Mouse (Mus musculus) ES-E14 (cell line): ENCODE measurements around the gene Ttc39d. TPM values are rescaled to one million over a fixed set of nuclear protein-coding genes. Genes with fewer than 3 reads are reported as not detected.

Source experiments
- DNase-seq: peaks from one replicate; pipeline ENCODE4 v3.0.0-alpha.2; 2013; ENCODE audit warnings: low read depth, low spot score
- H3K27ac ChIP-seq: 2 replicates; pipeline ENCODE4 v1.5.1; 2012; ENCODE audit warnings: low read depth, mild to moderate bottlenecking, low read length, moderate library complexity, mixed read lengths; ENCODE audit not compliant: poor library complexity, insufficient read depth, severe bottlenecking
- H3K36me3 ChIP-seq: 2 replicates; pipeline ENCODE4 v1.6.1; 2012; ENCODE audit warnings: mild to moderate bottlenecking, low read length, moderate library complexity, mixed read lengths; ENCODE audit not compliant: control insufficient read depth, poor library complexity, insufficient read depth, severe bottlenecking
- H3K4me1 ChIP-seq, 2 experiments: fragments of 150-350 bp in 1 of 2; sonication (generic) in 1 of 2; 2 replicates each; pipeline ENCODE4 v1.6.1; 2012; ENCODE audit warnings: low read length in 2 of 2, mild to moderate bottlenecking in 1 of 2, mixed read lengths in 1 of 2; ENCODE audit not compliant: control insufficient read depth in 2 of 2, insufficient read depth in 2 of 2, poor library complexity in 1 of 2
- H3K4me3 ChIP-seq, 2 experiments: fragments of 150-350 bp in 1 of 2; sonication (generic) in 1 of 2; 2 replicates each; pipeline ENCODE4 v1.5.1; 2012; ENCODE audit warnings: low read length in 2 of 2, low read depth in 1 of 2, mild to moderate bottlenecking in 1 of 2, mixed read lengths in 1 of 2; ENCODE audit not compliant: insufficient read depth in 1 of 2, poor library complexity in 1 of 2, severe bottlenecking in 1 of 2
- H3K9ac ChIP-seq: 2 replicates; pipeline ENCODE4 v1.6.1; 2012; ENCODE audit warnings: low read depth, mild to moderate bottlenecking, low read length, mixed read lengths; ENCODE audit not compliant: poor library complexity, insufficient read depth, severe bottlenecking
- H3K9me3 ChIP-seq: fragments of 150-350 bp; sonication (generic); 2 replicates; pipeline ENCODE4 v1.6.1; 2012; ENCODE audit warnings: low read depth, mild to moderate bottlenecking, low read length; ENCODE audit not compliant: control insufficient read depth, insufficient read depth
- CHD2 ChIP-seq: IDR thresholded peaks from 2 replicates; pipeline ENCODE4 v1.6.1; 2014; ENCODE audit warnings: mild to moderate bottlenecking, low read depth, low read length, inconsistent platforms
- HCFC1 ChIP-seq: IDR thresholded peaks from 2 replicates; pipeline ENCODE4 v1.6.1; 2012; ENCODE audit warnings: low read length, inconsistent platforms, borderline replicate concordance; ENCODE audit not compliant: insufficient read depth
- MAFK ChIP-seq: IDR thresholded peaks from 2 replicates; pipeline ENCODE4 v1.6.1; 2014; ENCODE audit warnings: mild to moderate bottlenecking, low read depth, low read length, inconsistent platforms; ENCODE audit not compliant: insufficient read depth
- ZC3H11A ChIP-seq: IDR thresholded peaks from 2 replicates; pipeline ENCODE4 v1.6.1; 2012; ENCODE audit warnings: low read depth, mild to moderate bottlenecking, inconsistent platforms, low read length, borderline replicate concordance
- ZNF384 ChIP-seq: IDR thresholded peaks from 2 replicates; pipeline ENCODE4 v1.6.1; 2012; ENCODE audit warnings: low read depth, low read length, inconsistent platforms
- in situ Hi-C, 2 experiments: fragments of 600-800 bp; cut with MboI; formaldehyde crosslinking; loops; one replicate each; pipeline ENCODE4 v1.15.1; 2025; ENCODE audit warnings: low sequenced_read_pairs in 2 of 2, inconsistent platforms in 1 of 2; ENCODE audit not compliant: unreplicated experiment in 2 of 2
- total RNA-seq: library from RNA; depleted of rRNA; stranded (reverse); fragments of 300-350 nt; gene quantifications from 2 replicates; pipeline ENCODE4 v1.2.3, GENCODE M21; 2012; rRNA removed

Ttc39d gene
- total RNA-seq, result 0.09 TPM in 1 of 2 replicates, not detected in the other

GRCm38 (mm10) chr17:80206671-80207581 lies at the start of gene Ttc39d, which contains the start of gene Srsf7:
TSS of gene Ttc39d (plus strand) at chr17:80207460.
TSS of gene Srsf7 (minus strand) at chr17:80207307.
- peak within 1 kb of the TSS; percentile 93 for H3K27ac ChIP-seq
- in situ Hi-C loops, result no loop called here
- no peak for TF ChIP-seq ZNF384
- no peak for TF ChIP-seq MAFK
- peak; percentile 70; the same call in 1 of the 2 replicates for TF ChIP-seq HCFC1
- TF ChIP-seq CHD2, result peak; percentile 68; the same call in 1 of the 2 replicates
- no peak for TF ChIP-seq ZC3H11A
- H3K4me3 ChIP-seq, result peak within 1 kb of the TSS; percentile 73 to 95
- peaks cover 25% of the 10 kb centered on the region for H3K36me3 ChIP-seq
- DNase-seq, result peak; percentile 99
- H3K9ac ChIP-seq, result peak within 1 kb of the TSS; percentile 98
- H3K9me3 ChIP-seq, result no peaks in the 10 kb centered on the region
- 0 out of 4 replicates have a peak, but pooled peaks cover 0 to 3% of the 10 kb centered on the region in 2 experiments for H3K4me1 ChIP-seq

DNA sequence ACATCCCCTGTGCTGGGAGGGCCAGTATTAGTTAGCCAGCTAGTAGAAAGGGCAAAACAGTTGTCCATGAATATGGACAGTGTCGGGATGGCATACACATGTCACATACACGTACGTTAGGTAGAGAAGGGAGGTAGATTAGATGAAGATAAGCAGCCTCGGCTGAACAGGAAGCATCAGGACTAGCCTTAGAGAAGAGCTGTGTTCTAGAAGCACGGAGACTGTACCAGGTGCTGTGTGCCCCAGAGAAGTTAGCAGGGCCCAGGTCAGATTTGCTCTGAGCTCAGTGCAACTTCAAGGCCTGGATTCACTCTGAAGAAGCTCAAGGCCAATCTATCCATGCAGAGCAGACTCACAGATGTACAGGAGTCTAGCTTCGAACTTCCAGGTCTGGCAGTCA lies 49.8 kb upstream of the Ttc39d start:
- H3K4me1 ChIP-seq, result peaks cover 0 to 7% of the 10 kb centered on the region in 2 experiments; a peak in 2 of 4 replicates
- no peaks in the 10 kb centered on the region for H3K9me3 ChIP-seq
- in situ Hi-C loops, result no loop called here
- no peaks in the 10 kb centered on the region for H3K36me3 ChIP-seq
- DNase-seq, result no peak
- TF ChIP-seq MAFK, result no peak
- TF ChIP-seq ZNF384, result no peak
- TF ChIP-seq CHD2, result no peak
- TF ChIP-seq ZC3H11A, result no peak
- TF ChIP-seq HCFC1, result no peak
- no peak overlapping the region for H3K9ac ChIP-seq
- H3K4me3 ChIP-seq, result no peak overlapping the region
- no peak overlapping the region for H3K27ac ChIP-seq

DNA sequence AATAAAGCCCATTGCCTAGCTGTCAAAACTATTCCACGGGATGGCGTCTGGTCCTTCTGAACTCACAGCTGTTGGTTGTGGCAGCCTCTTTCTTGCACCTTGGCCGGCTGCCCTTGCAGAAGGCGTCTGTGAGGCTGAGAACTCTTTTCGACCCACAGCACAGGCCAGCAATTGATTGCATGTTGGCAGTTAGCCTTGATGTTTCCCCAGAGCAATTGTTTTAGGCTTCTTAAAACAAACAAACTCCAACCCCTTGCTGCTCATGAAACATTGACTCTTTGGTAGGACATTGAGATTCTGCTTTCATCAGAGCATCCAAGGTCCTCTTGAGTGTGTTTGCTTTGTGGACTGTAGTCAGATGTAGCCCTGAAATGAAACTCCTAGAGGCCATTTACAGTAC lies 46.8 kb upstream of the Ttc39d start:
- Histone ChIP-seq H3K4me3 (no peak overlapping the region), H3K4me1 (no peaks in the 10 kb centered on the region), H3K9me3 (no peaks in the 10 kb centered on the region), H3K9ac (no peak overlapping the region), H3K36me3 (no peaks in the 10 kb centered on the region), H3K27ac (no peak overlapping the region)
- no peak for DNase-seq
- TF ChIP-seq CHD2 (no peak), ZC3H11A (no peak), MAFK (no peak), HCFC1 (no peak), ZNF384 (no peak)
- in situ Hi-C loops, result no loop called here

GRCm38 (mm10) chr17:80163991-80164390 lies 43.3 kb upstream of the Ttc39d start:
- no peak for TF ChIP-seq ZC3H11A
- no peak for TF ChIP-seq MAFK
- H3K9ac ChIP-seq, result no peak overlapping the region
- no peak for DNase-seq

More at GRCm38 (mm10) chr17:80163991-80164390, 43.3 kb upstream of the Ttc39d start:
- H3K36me3 ChIP-seq, result no peaks in the 10 kb centered on the region
- no peaks in the 10 kb centered on the region for H3K9me3 ChIP-seq
- peaks cover 0 to 5% of the 10 kb centered on the region in 2 experiments; a peak in 2 of 4 replicates for H3K4me1 ChIP-seq
- H3K4me3 ChIP-seq, result no peak overlapping the region
- no peak overlapping the region for H3K27ac ChIP-seq
- in situ Hi-C loops, result no loop called here
